Mouse (Mus musculus) brain, embryonic 14.5 days (tissue): ENCODE data around the gene Amotl1.

Experiments
- CTCF ChIP-seq: fragments of 200-500 bp; IDR thresholded peaks from 2 replicates; pipeline ENCODE4 v1.5.1; 2012; ENCODE audit warnings: inconsistent platforms, mild to moderate bottlenecking, moderate library complexity, borderline replicate concordance; ENCODE audit not compliant: insufficient read depth, insufficient read length; ENCODE audit errors: extremely low read depth
- POLR2A ChIP-seq: fragments of 200-500 bp; IDR thresholded peaks from 2 replicates; pipeline ENCODE4 v1.6.1; 2012; ENCODE audit warnings: mild to moderate bottlenecking, inconsistent platforms, borderline replicate concordance; ENCODE audit not compliant: poor library complexity, insufficient read depth, insufficient read length, severe bottlenecking; ENCODE audit errors: extremely low read depth

DNA sequence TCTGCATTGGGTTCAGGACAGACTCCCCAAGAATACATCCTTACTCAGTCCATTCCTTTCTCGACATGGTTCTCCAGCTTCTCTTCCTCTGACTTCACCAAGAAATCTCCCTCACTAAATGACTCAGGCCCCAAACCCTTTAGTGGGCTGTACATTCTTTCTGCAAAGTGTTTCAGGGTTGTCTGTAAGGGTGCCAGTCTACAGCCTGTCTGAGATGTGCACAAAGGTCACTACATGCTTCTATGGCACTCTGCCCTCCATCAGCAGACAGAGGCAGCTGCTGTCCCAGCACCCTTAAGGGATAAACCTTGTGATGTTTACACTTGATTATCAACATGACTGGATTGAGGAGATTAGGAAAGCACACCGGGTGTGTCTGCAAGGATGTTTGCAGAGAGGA is 123.2 kb downstream of the Amotl1 start:
- TF ChIP-seq CTCF: no peak
- TF ChIP-seq POLR2A: no peak
